ENCODE assay signal across 23 mouse cellular contexts in the genomic region with DNA sequence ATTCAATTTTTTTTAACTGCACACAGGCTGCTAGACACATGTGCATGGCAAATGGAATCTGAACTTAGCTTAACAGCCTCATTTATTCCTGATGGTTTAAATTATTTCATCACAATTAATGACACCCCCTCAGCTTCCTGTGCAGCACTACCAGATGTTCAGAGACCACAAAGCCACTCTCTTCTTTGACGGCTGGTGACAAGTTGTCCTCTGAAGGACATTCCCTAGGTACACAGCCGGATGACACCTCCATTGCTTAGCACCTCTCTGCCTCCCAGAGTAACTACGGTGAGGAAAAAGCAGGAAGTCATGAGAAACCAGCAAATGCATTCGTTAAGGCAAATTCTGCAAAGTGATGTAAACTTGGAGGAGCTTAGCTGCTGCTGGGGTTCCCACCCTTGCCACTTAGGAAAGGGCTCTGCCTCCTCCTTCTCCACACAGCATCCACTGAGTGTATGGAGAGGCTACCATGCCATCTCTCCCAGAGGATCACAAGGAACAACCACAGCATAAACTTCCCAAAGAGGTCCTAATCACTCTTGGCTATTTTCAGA.
DNase-seq lines count a peak whose midpoint lies in the region; ATAC-seq lines count a peak whose summit lies in the region.
"Had no signal": no experiment of that assay in that cellular context is flagged by ENCODE, and none has a peak within 500 bp of the region (broad histone marks: within the 10 kb centered on the region; RNA-seq: fewer than 3 reads in every experiment).

No protein-coding gene starts in this region.

- WGBS in embryonic facial prominence, embryonic 13.5 days = 30% methylated on average over 4 of the region's 4 CpGs
- 13% methylated on average over 4 of the region's 4 CpGs for WGBS in limb, embryonic 12.5 days

- no peak overlapping the region for H3K9ac ChIP-seq in embryonic facial prominence, embryonic 13.5 days
- H3K9ac ChIP-seq in limb, embryonic 12.5 days (replicated peaks) = no peak overlapping the region
- H3K9ac ChIP-seq: lung, embryonic 15.5 days had no signal

- H3K27me3 ChIP-seq in embryonic facial prominence, embryonic 13.5 days = peaks cover 8% of the 10 kb centered on the region; the same call in 1 of the 2 replicates
- H3K27me3 ChIP-seq in limb, embryonic 12.5 days = no peaks in the 10 kb centered on the region
- H3K27me3 ChIP-seq: lung, embryonic 15.5 days had no signal

- ATAC-seq in embryonic facial prominence, embryonic 13.5 days (ENCODE audit: insufficient number of reproducible peaks, insufficient read depth, low FRiP score, low TSS enrichment, low read depth) = no peak
- ATAC-seq in limb, embryonic 12.5 days (ENCODE audit: insufficient number of reproducible peaks, insufficient read depth, low FRiP score, low TSS enrichment, low read depth) = no peak
- ATAC-seq: CD4-positive, CD25-positive, alpha-beta regulatory T cell, adult 4 months; forebrain, embryonic 16.5 days; hindbrain, postnatal 0 days had no signal

- peak; percentile 18 for DNase-seq in 3T3-L1 (ENCODE audit: low read depth, low spot score)
- DNase-seq in MN1 (ENCODE audit: low spot score) = peak; percentile 28
- DNase-seq in heart, adult 11 months = no peak
- no peak for DNase-seq in cerebellum, adult 8-10 months
- DNase-seq in gastrocnemius, postnatal 10 days = no peak
- DNase-seq: adrenal gland, adult 2 months; cerebellum, postnatal 36 days; heart, postnatal 10 days; kidney, adult 11 months; kidney, postnatal 14 days; midbrain, embryonic 14.5 days; right cerebral cortex, postnatal 14 days; thymus, postnatal 14 days had no signal

- H3K4me1 ChIP-seq in embryonic facial prominence, embryonic 13.5 days = peaks cover 56% of the 10 kb centered on the region
- H3K4me1 ChIP-seq in limb, embryonic 12.5 days (replicated peaks) = peaks cover 52% of the 10 kb centered on the region

- H3K4me3 ChIP-seq in embryonic facial prominence, embryonic 13.5 days = no peak overlapping the region
- H3K4me3 ChIP-seq in limb, embryonic 12.5 days (replicated peaks) = no peak overlapping the region
- H3K4me3 ChIP-seq: heart, embryonic 10.5 days; lung, embryonic 15.5 days had no signal

- peak overlapping the region; percentile 40; the same call in 1 of the 2 replicates for H3K27ac ChIP-seq in embryonic facial prominence, embryonic 13.5 days
- peak overlapping the region; percentile 79 for H3K27ac ChIP-seq in limb, embryonic 12.5 days
- H3K27ac ChIP-seq: heart, embryonic 10.5 days; hindbrain, postnatal 0 days; lung, embryonic 15.5 days; macrophage had no signal

- H3K36me3 ChIP-seq in embryonic facial prominence, embryonic 13.5 days = no peaks in the 10 kb centered on the region
- H3K36me3 ChIP-seq in limb, embryonic 12.5 days = no peaks in the 10 kb centered on the region
- H3K36me3 ChIP-seq: G1E; heart, embryonic 10.5 days; lung, embryonic 15.5 days had no signal

- H3K4me2 ChIP-seq in embryonic facial prominence, embryonic 13.5 days = peak overlapping the region; percentile 42
- peak overlapping the region; percentile 44 for H3K4me2 ChIP-seq in limb, embryonic 12.5 days
- H3K4me2 ChIP-seq: liver, embryonic 11.5 days; lung, embryonic 15.5 days had no signal

- H3K9me3 ChIP-seq in embryonic facial prominence, embryonic 13.5 days = no peaks in the 10 kb centered on the region
- no peaks in the 10 kb centered on the region for H3K9me3 ChIP-seq in limb, embryonic 12.5 days
- H3K9me3 ChIP-seq: heart, embryonic 10.5 days; lung, embryonic 15.5 days had no signal

Comparison
In these comparisons a context has a peak if more than half of its experiments do, and no peak if none do; other contexts are left out.
1. DNase-seq: peak in 3T3-L1 (single experiment) and MN1 (single experiment); none in heart, adult 11 months (single experiment), cerebellum, adult 8-10 months (single experiment) and gastrocnemius, postnatal 10 days (single experiment).